Mouse (Mus musculus) MEL-GATA-1-ER (cell line): ENCODE measurements around the gene Lama2.

Experiments
- DNase-seq: peaks from one replicate; pipeline ENCODE4 v3.0.0-alpha.2; 2012; ENCODE audit warnings: low read depth; ENCODE audit errors: extremely low read depth

The Lama2 gene

DNA sequence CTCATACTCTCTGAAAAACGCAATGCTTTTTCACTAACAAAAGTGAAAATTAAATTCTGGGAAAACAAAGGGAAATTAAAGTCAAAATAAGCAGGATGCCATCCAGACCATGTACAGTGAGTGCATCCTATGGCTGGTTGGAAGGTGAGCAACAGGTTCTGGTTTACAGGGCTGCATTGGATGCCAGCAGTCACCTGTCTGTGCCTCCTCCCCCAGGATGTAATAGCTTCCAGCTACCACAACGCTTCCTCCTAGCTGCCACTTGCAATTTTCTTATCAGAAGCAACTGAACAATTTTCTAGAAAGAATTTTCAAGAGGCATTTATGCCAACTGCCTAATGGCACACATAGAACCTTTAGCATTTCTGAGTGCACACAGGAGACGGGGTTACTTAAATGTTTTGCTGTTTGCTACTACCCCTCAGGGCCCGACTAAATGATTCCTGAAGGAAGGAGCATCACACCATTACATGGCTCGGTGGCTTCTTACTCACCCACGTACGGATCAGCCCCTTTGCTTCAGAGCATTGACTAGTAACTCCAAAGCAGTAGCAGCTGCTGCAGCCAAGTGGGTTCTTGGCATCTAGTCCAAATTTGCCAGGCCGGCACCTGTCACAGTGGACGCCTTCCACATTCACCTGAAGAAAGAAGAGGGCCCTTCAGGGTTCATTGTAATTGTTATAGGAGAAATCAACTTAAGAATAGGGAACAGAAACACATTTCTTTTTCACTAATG is 430.8 kb downstream of the Lama2 start:
- DNase-seq: no peak

DNA sequence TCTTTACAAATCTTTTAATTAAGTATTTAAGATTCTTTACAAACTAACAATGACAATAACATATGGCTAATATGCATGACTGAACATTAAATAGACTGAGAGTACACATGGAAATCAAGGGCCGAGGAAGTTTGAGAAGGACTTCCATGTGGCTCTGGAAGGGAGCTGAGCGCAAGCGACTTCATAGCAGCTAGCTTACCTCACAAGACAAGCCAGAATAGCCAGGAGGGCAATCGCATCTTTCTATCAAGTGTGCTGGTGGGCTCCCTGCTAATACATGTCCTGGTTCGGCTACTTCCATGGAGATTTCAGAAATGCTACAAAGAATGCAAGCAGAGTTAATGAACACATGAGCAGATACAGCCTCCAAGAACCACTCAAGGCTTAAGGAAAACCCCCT is 435.4 kb downstream of the Lama2 start:
- no peak for DNase-seq

DNA sequence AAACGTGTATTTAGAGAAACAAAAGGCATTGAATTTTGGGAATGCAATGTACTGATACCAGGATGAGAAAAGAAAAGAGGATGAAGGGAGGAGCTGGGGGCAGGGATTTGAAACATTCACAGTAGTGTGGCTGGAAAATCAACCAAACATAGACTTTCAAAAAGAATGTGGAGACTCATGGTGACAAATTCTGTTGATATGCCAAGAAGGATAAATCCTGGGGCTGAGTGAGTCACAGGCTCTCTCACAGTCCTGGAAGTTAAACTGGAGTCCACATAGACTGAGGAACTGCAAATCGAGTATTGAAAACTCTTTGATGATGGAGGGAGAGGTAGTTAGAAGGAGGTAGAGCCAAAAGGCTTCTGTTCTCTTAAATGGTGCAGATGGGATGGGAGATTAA is 445.3 kb downstream of the Lama2 start:
- no peak for DNase-seq

DNA sequence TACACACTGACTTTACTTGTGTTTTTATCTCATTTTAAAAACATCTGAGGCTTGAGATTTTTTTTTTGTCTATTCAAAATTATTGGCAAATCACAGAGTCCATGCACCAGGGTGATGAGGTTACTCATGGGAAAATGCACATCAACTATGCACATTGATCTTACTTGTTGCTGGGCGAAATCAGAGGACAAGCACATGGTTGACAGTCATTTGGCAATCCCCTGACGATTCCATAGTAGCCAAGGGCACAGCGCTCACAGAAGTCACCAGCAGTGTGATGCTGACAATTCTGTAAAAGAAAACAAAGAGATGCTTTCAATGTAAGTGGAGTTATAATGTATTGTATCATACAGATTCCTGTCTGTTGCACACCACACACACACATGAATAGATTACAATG is 454.8 kb downstream of the Lama2 start:
- DNase-seq: no peak

DNA sequence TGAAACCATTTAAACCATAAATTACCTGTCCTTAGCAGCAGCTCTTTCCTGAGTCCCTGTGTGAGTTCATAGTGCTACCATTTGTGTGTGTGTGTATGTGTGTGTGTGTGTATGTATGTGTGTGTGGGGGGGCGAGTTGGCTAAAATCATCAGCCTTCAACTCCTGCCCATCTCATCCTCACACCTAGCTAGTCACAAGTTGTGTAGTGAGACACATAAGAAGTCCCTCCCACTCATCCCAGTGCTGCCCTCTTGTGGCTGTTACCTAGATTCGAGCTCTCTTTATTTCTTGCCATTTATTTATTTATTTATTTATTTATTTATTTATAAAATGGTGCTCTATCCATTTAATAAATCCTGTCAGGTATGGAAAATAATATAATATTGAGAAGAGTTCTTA is 457.2 kb downstream of the Lama2 start:
- no peak for DNase-seq

DNA sequence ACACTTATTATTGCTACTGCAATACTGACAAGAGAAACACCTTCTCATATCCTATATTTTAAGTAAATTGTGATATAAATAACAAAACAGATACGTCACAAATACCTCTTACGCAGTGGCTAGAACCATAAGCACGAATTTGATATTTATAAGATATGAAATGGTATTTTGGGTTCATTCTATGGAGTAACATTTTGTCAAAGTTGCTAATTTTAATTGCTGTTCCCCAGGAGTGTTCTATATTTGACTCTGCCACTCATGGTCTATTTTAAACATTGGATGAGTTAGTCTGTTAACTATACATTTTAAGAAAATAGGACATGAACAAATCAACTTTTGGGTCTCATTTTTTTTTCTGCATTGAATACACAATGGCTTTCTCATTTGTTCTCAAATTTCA is 469.3 kb downstream of the Lama2 start:
- DNase-seq: no peak

DNA sequence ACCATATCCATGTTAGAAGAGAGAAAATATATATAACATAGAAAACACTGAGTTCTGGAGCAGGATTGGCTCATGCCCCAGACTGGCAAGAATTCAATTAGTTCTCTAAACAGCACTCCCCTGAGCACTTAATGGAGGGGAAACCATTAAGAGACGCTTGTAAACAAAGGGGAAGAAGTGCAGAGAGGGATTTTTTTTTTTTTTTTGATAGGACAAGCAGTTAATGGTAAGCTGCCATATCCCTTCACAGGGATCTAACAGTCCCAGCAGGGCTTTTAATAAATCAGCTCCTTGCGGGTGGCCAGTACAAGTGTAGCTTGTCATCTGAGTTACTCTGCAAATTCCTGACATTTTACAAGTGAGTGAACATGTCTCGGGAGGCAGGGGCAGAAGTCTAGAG is 479.1 kb downstream of the Lama2 start:
- no peak for DNase-seq

DNA sequence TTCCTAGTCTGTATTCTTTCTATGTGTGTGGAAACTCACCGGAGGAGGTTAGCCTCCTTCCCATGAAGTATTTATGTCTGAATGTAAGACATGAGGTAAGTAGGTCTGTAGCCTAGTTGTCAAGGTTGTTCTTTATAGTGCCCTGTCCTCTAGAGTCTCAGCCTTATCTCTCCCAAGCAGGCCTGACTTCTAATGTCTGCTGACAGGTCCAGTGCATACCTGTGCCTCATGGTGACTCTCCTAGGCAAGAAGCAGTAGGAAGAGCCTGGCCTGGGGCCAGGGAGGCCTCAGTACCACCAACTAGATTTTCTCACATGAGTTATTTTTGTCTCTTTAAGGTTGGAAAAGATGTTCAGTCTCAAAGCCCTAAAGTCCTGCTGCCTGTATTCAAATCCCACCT is 483.8 kb downstream of the Lama2 start:
- no peak for DNase-seq

DNA sequence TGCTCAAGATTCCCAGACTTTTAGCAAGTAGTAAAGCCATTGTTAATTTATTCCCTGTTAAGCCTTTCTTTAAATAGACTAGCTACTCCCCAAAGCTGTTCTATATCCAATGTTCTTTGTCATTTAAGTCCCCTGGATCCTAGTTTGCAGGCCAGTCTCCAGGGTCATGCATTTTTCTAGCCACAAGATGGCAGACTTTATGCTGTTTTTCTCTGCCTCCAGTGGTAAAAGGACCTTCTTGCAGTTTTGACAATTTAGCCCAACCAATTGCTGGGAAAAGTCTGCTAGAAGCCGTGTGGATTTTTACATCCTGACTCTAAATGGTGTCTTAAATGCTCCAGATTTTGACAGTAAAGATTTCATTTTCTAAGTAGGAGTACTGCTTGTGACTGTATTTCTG is 486.4 kb downstream of the Lama2 start:
- DNase-seq: peak; percentile 12

DNA sequence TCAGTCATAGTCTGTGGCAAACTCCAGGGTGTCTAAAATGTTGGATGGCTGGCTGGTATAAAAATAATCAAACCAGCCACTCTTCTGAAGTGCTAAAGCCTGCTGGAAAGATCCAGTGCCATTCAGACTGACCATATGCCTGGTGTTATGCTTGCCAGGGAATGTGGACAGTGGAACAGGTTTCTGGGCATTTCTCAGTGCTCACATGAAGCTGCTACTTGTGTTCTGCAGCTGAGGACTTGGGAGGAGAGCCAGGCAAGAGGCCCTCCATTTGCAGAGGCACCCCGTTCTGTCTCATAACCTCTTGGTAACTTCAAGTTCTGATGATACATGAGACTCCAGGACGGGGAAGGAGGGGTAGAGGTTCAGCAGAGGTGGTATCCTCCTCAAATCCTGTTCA is 492.1 kb downstream of the Lama2 start:
- DNase-seq: no peak

DNA sequence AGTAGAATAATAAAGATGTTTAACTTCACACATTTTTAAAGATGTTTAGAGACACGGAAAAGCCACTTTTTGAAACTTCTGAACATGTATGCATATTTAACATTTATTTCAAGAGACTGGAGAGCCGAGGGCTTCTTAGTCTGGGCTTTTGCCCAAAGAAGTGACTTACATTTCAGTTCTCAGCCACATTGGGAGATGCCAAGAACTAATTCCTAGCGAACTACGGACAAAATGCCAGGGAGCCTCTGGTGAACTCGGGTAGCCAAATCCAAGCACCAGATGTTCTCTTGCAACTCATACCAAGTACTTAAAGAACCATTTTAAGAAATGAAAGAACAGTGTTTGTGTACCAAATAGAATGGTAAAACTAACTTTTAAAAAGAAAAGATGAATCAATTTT is 495.8 kb downstream of the Lama2 start:
- no peak for DNase-seq

DNA sequence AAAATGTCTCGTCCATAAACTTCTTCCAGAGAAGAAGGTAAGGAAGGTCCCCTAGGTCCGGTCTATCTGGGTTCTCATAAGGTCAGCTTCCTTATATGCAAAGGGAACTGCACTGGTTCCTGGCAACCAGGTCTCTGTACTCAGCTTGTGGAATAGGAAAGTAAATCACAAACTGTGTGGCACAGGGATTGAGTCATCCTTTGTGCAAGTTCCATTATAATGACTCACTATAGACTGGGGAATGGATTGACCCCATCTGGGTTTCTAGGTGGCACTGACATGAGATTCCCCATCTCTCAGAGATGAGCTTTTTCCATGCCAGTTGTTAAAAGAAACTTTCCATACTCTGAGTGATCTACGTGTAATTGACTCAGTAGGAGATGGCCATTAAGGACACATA is 501.7 kb downstream of the Lama2 start:
- no peak for DNase-seq

DNA sequence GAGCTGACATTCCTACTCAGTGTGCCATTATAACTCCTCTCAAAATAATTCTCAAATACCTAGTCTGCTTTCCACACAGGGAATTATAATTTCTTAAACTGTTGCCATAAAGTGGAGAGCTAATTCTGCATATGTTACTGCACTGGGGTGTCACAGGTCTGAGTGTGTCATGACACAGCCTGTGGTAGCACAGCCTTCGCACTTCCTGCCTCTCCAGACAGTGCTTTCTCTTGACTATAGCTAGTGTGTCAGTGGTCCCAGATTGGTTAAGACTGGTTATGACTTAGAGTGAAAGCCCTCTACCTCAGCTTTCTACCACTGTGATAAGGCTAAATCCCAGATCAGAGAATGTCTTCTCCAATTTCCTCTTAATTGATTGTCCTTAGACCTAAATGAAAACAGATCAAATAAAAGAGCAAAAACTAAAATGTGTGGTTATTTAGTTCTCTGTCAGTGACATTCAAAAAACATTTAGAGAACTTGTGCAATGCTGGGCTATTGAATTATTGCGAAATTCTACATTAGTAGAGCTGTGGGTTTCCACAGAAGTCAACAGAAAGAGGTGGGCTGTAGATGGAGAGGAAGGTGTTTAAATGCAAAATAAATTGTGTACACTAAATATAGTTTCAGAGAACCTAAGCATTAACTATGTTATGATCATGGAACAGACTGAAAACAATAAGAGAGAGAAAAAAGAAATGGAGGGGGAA is 502.5 kb downstream of the Lama2 start:
- no peak for DNase-seq

DNA sequence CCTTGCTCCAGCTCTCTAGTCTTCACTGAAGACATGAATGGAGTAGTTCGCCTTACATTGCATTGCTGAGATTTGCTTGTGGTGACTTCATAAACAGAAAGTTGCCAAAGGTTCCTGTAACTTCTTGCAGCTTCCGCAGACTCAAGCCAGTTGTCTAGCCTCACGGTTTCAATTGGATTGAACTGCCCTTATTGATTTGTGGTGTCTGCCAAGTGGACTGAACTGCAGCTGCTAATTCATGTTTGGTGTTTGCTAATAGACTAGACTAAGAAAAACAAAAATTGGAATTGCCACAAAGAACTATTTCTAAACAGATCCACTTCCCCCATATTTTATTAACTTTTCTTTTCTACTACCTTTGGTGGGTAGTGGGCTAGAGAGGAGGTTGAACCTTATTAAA is 505.4 kb downstream of the Lama2 start:
- DNase-seq: no peak

DNA sequence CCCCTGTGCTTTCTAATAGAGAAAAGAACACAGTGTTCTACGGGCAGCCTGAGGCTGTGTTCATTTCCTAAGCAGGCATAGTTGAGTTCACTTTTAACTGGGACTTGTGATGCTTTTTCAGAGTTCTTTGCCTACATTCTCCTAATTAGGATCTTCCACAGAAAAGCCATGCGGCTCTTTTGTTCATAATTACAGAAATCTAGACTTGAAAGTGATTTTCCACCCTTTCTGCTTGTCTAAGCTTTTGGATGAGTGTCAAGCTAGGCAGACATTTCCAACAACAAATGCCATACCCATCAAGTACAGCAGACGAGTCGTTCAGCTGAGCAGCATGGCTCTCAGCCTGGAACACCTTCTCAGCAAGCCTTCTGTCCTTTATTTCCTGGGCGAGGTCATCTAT is 515.7 kb downstream of the Lama2 start:
- no peak for DNase-seq

DNA sequence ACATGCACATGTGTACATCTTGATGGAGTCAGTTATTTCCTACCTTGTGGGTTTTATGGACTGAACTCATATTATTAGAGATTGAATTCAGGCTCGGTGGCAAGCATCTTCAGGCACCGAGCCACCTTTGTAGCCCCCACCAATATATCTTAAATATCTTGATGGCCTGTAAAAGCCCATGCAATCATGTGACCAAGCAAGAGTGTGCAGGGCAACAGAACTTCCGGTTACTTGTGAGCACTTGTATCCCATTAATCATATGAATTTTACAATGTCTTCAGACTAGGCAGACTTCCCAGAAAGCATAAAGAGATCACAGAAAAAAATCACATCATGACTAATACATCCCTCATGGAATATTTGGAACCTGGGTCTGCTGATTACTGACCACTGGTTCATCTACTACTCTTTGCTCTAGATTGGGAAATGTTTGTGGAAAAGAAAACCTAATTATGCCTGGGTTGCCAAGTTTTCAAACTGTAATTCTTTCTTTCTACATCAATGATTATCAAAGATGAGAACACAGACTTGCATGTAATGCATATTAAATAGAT is 517.7 kb downstream of the Lama2 start:
- no peak for DNase-seq

DNA sequence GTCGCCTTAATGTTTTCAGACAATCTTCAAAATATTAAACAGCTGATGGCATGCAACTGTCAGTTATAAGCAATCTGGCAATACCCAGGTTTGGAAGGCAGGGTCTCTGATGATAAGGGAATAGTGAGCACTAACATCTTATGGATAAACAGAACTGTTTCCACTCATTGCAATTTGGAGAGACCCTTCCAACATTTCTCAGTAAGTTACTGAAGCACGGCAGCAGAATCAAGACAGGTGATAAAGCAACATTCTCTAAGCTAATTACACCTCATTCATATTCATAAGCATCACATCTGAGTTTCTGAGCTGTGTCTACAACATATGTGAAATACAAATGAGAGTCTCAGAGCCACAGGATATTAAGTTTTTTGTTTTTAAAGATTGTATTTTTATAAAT is 542.4 kb downstream of the Lama2 start:
- no peak for DNase-seq

DNA sequence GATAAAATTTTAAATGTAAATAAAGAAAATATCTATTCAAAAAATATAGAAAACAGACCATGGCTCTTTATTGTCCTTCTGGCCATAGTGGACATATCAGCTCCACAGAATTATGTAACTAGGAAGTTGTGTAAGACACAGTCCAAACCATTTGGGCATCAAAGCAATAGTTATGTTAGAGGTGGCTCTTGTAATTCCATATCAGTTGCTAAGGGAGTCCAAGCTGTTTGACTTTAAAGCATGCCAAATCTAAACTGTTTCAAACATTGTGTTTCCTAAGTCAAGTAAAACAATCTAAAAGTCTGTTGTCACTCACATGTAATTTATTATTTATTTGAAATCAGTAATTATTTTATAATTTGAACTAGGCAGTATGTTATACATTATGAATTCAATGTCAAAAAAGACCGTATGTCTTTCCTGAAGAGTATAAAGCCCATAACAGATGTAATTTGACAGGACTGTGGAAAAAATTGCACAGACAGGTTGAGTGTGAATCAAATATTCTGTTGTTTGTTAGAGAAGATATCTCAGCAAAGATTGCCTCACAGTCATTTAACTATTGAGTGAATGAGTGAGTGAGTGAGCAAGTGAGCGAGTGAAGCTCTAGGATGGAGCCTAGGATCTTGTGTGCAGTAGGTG is 550.6 kb downstream of the Lama2 start:
- DNase-seq: no peak

DNA sequence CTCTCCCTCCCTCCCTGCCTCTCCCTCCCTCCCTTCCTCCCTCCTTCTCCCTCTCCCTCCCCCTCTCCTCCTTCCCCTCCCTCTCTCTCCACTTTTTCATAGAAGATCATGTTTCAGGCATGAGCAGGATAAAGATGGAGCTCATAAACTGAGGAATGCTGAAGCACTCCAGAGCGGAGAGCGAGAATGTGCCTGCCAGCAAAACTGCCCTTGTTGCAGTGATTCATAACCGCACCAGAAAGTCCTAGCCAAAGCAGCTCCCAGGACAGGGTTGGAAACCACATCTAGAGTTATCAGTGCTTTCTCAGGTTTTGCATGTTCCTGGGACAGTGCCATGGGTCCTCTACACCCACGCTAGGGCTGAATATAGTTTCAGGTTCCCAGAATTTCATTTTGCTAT is 555.9 kb downstream of the Lama2 start:
- no peak for DNase-seq

DNA sequence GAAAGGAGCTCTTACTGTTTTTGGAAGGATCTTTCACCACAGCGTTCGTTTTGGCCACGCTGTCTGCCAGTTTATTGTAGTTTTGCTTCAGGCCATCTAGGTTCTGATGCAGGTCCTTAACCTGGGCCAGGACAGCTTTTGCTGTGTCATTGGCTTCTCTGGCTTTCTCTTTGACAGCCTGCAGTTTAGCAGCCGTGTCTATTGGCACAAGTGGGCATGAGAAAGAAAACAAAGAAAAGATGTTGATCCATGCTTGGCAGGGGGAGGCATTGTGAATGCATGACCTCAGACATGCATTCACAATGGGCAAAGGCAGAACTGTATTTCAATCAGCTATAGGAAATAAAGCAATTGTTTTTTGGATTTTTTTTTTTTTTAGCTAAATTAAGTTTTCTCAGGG is 565.1 kb downstream of the Lama2 start:
- no peak for DNase-seq

DNA sequence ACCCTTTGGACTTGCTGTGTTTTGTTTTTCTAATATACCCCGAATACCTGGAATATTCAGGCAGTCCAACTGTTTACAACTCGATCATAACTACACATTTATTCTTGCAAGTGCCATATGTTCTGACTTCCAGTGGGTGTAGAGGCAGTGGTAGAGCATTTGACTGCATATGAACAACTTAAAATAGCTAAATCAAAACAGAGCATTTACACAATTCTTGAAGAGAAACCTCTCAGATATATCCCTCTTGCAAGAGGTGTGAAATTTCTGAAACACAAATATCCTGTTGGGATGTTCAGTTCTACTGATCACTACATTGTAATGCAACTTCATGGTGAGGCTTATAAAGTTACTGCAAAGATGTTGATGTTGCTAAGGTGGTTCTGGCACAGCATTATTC is 572.4 kb downstream of the Lama2 start:
- no peak for DNase-seq

DNA sequence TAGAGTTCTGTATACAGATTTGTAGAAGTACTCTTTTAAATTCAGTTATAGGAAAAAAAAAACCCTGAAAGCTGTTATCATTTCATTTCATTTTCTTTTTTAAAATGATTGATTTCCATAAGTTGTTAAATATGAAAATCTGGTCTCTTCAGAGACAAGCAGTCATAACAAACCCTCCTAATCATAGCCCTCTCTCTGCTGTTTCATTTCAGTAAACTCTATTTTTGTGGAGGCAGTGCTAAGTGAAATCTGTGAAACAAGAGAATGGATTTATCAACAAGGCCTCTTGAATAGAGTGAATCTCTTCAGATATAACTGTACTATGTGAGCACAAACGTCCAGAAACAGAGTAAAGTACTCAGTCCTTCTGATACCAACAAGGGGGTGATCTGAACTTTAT is 577.7 kb downstream of the Lama2 start:
- DNase-seq: no peak

DNA sequence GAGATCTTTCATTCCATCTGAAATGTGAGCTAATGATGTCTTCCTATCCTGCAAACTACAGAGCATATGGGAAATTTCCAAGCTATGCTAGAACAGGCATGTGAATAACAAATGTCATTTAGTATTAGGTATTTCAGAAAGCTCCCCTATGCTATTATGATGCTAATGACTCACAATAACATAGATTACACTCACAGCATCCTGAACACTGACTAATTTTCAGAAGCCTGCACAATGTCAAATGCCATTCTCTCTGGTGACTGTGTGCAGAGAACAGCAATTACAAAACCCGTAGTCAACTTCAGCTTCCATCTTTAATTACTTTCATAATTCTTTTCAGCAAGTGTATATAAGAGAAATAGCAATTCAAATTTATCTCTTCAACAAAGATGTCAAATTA is 596.9 kb downstream of the Lama2 start:
- no peak for DNase-seq
